Mouse (Mus musculus) CH12.LX (cell line): Measurements from ENCODE around the gene Traf3ip2.

Experiments
- CTCF ChIP-seq, 2 experiments: IDR thresholded peaks in 1 of 2; conservative IDR thresholded peaks in 1 of 2; 2 replicates each; pipeline ENCODE4 v1.5.1; 2011 to 2012; ENCODE audit warnings: low read depth in 2 of 2, low read length in 2 of 2, improper control_type of control experiment in 1 of 2, inconsistent platforms in 1 of 2, mild to moderate bottlenecking in 1 of 2, moderate library complexity in 1 of 2
- EP300 ChIP-seq: IDR thresholded peaks from 2 replicates; pipeline ENCODE4 v1.6.1; 2011; ENCODE audit warnings: low read length, improper control_type of control experiment
- HCFC1 ChIP-seq: IDR thresholded peaks from 2 replicates; pipeline ENCODE4 v1.6.1; 2012; ENCODE audit warnings: low read depth, mild to moderate bottlenecking, inconsistent platforms, low read length, improper control_type of control experiment

DNA sequence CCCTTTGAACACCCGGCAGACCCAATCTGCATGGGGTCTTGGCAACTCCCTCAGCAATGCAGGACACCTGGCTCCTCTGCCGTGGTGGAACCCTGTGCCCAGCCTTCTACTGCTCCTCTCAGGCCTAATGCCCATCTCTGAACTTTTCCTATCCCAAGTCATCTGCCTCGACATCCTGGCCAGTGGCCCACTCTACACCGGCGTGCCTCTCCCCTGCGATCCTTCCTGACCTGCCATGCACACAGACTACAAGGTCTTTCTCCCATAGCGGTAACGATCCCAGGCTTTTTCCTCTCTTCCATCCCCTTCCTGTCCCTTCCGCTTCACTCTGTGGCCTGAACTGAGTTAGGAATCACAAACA is 3.5 kb downstream of the Traf3ip2 start:
- TF ChIP-seq CTCF (conservative IDR thresholded peaks at IDR 0.05 in 1 of 2, IDR thresholded peaks at IDR 0.05 in 1 of 2; ENCODE audit: low read depth in 2 of 2, low read length in 2 of 2), result no peak
- TF ChIP-seq HCFC1, result no peak
- TF ChIP-seq EP300, result no peak
